Mouse (Mus musculus): ENCODE results near the gene Mmp13. TPM values are rescaled to one million over a fixed set of nuclear protein-coding genes. Genes with fewer than 3 reads are reported as not detected.
"Not testable (repeated sequence)": the region's sequence is repeated elsewhere in the genome, so short reads cannot be mapped to it uniquely, and the experiment has no call there.

Gene Mmp13
- total RNA-seq (2014; rRNA removed) (0.08 and 3.2 TPM in 2 replicates), polyA plus RNA-seq (2015; fragmentation: Nextera tagmentation; extraction: Ambion mirVana) (0.05 TPM in 1 of 2 replicates, not detected in the other)

DNA sequence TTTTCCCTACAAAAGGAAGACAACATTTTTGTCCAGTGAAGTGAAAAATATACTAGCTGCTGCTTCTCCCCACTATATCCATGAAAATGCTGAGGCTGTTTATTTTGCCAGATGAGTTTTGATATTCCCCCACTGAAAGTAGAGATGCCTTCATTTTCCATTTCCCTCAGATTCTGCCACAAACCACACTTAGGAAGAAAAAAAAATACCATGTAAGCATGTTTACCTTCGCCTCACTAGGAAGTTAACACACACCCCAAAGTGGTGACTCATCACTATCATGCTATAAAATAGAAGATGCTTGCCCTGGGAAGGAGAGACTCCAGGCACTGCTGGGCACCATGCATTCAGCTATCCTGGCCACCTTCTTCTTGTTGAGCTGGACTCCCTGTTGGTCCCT is at the start of gene Mmp13:
Gene Mmp13 (plus strand): TSS at position 301 of the 400 bp plus-strand sequence.
- Histone ChIP-seq H3K27me3 (ENCODE audit: insufficient read depth, low read length) (no peaks in the 10 kb centered on the region), H3K4me3 (ENCODE audit: low read depth, low read length) (no peak within 1 kb of the TSS), H3K27ac (ENCODE audit: low read depth, low read length) (no peak within 1 kb of the TSS), H3K4me2 (ENCODE audit: low read depth) (no peak within 1 kb of the TSS), H3K9ac (no peak within 1 kb of the TSS), H3K36me3 (ENCODE audit: insufficient read depth) (no peaks in the 10 kb centered on the region), H3K4me1 (ENCODE audit: insufficient read depth) (no peaks in the 10 kb centered on the region), H3K9me3 (ENCODE audit: low read length) (no peaks in the 10 kb centered on the region)
- no peak for TF ChIP-seq CTCF (IDR thresholded peaks at IDR 0.05; ENCODE audit: low read depth)
- no peak for DNase-seq
- no peak for ATAC-seq
- WGBS, result 80% methylated on average over 1 of the region's 1 CpGs

DNA sequence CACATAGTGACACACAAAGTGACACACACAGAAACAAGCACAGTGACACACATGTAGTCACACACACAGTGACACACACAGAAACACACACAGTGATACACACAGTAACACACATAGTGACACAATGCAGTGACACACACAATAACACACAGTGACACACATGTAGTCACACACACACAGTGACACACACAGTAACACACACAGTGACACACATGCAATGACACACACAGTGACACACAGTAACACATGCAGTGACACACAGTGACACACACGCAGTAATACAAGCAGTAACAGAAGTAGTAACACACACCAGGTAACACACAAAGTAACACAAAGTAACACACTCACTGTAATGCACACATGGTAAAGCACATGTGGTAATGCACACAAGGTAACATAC is 33.7 kb upstream of the Mmp13 start:
- H3K36me3 ChIP-seq (ENCODE audit: insufficient read depth), result no peaks in the 10 kb centered on the region
- no peak overlapping the region for H3K9ac ChIP-seq
- no peaks in the 10 kb centered on the region for H3K27me3 ChIP-seq (ENCODE audit: insufficient read depth, low read length)
- H3K4me2 ChIP-seq (ENCODE audit: low read depth), result no peak overlapping the region
- DNase-seq (no peak), ATAC-seq (no peak)
- no peaks in the 10 kb centered on the region for H3K9me3 ChIP-seq (ENCODE audit: low read length)
- H3K4me3 ChIP-seq (ENCODE audit: low read depth, low read length), result no peak overlapping the region
- H3K4me1 ChIP-seq (ENCODE audit: insufficient read depth), result no peaks in the 10 kb centered on the region
- TF ChIP-seq CTCF (IDR thresholded peaks at IDR 0.05; ENCODE audit: low read depth), result no peak
- WGBS, result 100% methylated on average over 1 of the region's 1 CpGs
- no peak overlapping the region for H3K27ac ChIP-seq (ENCODE audit: low read depth, low read length)

- Histone ChIP-seq H3K9me3 (ENCODE audit: low read length) (no peaks in the 10 kb centered on the region), H3K36me3 (ENCODE audit: insufficient read depth) (no peaks in the 10 kb centered on the region), H3K4me3 (ENCODE audit: low read depth, low read length) (no peak overlapping the region), H3K27ac (ENCODE audit: low read depth, low read length) (no peak overlapping the region), H3K27me3 (ENCODE audit: insufficient read depth, low read length) (no peaks in the 10 kb centered on the region), H3K4me2 (ENCODE audit: low read depth) (no peak overlapping the region), H3K4me1 (ENCODE audit: insufficient read depth) (no peaks in the 10 kb centered on the region), H3K9ac (no peak overlapping the region)
- no peak for TF ChIP-seq CTCF (IDR thresholded peaks at IDR 0.05; ENCODE audit: low read depth)
- WGBS, result 85% methylated on average over 2 of the region's 2 CpGs
- ATAC-seq, result no peak
- DNase-seq, result no peak
Measured at GRCm38 (mm10) chr9:7239967-7240366, 32.3 kb upstream of the Mmp13 start.

DNA sequence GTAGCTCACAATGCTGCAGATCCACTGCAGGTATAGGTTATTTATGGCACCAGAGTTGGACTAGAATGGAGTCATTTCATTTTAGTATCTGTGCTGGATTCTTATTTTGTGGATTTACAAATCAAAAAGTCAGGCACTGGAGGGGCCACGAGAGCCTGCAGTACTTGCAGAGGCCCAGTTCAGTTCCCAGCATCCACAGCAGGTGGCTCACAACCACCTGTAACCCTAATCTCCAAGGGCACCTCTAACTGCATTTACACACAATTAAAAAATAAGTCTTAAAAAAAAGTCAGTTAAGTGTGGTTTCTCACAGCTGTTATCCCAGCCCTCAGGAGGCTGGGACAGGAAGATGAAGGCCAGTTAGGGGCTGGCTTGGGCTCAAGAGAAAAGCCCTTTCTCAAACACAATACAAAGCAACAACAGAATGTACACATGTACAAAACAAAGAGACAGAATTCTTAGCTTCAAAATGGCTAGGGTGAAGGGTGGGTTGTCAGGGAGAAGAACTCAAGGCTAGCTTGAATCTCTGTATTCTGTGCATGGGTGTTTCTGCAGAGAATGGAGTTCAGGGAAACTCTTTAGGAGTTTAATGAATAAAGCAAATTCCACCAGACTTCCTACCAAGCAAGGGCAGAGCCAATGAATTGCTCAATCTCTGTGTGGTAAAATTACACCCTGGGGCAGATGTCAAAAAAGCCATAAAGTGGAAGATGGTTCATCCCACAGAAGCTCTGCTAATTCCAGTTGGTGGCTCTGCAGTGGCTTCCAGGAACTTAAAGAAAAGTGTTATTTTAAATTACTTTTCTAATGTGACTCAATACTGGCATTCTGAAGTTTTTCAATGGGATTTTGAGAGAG is 19.3 kb upstream of the Mmp13 start:
- Histone ChIP-seq H3K27me3 (ENCODE audit: insufficient read depth, low read length) (no peaks in the 10 kb centered on the region), H3K27ac (ENCODE audit: low read depth, low read length) (no peak overlapping the region), H3K4me3 (ENCODE audit: low read depth, low read length) (no peak overlapping the region), H3K9me3 (ENCODE audit: low read length) (no peaks in the 10 kb centered on the region), H3K4me1 (ENCODE audit: insufficient read depth) (no peaks in the 10 kb centered on the region), H3K4me2 (ENCODE audit: low read depth) (no peak overlapping the region), H3K36me3 (ENCODE audit: insufficient read depth) (no peaks in the 10 kb centered on the region), H3K9ac (no peak overlapping the region)
- no peak for TF ChIP-seq CTCF (IDR thresholded peaks at IDR 0.05; ENCODE audit: low read depth)
- ATAC-seq (no peak), DNase-seq (no peak)
- 64% methylated on average over 1 of the region's 1 CpGs for WGBS

DNA sequence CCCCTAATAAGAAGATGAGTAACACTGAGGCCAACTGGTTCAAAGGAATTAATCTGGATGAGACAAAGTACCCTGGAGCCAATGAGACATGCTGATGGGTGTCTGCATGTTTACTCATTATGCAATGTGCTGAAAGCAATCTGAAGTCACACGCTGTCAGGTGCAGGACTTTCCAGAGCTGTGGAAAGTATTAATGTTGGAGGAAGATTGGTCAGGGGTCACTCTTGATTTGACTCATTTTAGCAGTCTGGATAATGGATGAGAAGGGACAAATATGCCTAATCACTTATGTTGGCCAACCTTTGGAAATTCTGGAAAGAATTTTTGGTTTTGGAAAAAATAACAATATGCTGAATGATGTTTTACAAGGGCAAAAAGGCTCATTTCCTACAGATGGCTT is 10.6 kb upstream of the Mmp13 start:
- H3K4me2 ChIP-seq (ENCODE audit: low read depth), result no peak overlapping the region
- no peak for TF ChIP-seq CTCF (IDR thresholded peaks at IDR 0.05; ENCODE audit: low read depth)
- no peak overlapping the region for H3K27ac ChIP-seq (ENCODE audit: low read depth, low read length)
- no peaks in the 10 kb centered on the region for H3K27me3 ChIP-seq (ENCODE audit: insufficient read depth, low read length)
- 89% methylated on average over 1 of the region's 1 CpGs for WGBS
- no peak overlapping the region for H3K4me3 ChIP-seq (ENCODE audit: low read depth, low read length)
- no peak for DNase-seq
- ATAC-seq, result no peak
- no peak overlapping the region for H3K9ac ChIP-seq
- H3K4me1 ChIP-seq (ENCODE audit: insufficient read depth), result no peaks in the 10 kb centered on the region
- no peaks in the 10 kb centered on the region for H3K9me3 ChIP-seq (ENCODE audit: low read length)
- H3K36me3 ChIP-seq (ENCODE audit: insufficient read depth), result no peaks in the 10 kb centered on the region

DNA sequence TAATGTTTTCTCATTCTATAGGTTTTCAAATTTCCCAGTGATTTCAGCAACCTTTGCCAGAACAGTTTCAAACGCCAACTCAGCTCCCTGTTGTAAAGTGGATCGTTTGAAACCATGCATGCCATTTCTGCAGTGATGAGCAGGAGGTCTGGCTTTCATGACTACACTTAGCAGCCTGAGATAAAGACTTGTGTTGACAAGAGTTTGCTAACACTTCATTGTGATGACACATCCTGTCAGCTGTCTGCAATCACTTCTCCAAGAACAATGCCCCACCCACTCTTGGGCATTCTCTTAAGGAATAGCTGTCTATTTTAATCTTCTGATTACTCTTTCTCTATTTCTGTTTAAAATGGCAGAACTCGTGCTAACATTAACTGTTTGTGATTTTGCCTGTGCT is 2.2 kb upstream of the Mmp13 start:
- Histone ChIP-seq H3K4me2 (ENCODE audit: low read depth) (no peak overlapping the region), H3K27ac (ENCODE audit: low read depth, low read length) (no peak overlapping the region), H3K9ac (no peak overlapping the region), H3K4me3 (ENCODE audit: low read depth, low read length) (no peak overlapping the region), H3K36me3 (ENCODE audit: insufficient read depth) (no peaks in the 10 kb centered on the region), H3K9me3 (ENCODE audit: low read length) (no peaks in the 10 kb centered on the region), H3K4me1 (ENCODE audit: insufficient read depth) (no peaks in the 10 kb centered on the region), H3K27me3 (ENCODE audit: insufficient read depth, low read length) (no peaks in the 10 kb centered on the region)
- ATAC-seq (peak; percentile 94), DNase-seq (peak; percentile 6)
- WGBS, result 46% methylated on average over 3 of the region's 3 CpGs
- no peak for TF ChIP-seq CTCF (IDR thresholded peaks at IDR 0.05; ENCODE audit: low read depth)

DNA sequence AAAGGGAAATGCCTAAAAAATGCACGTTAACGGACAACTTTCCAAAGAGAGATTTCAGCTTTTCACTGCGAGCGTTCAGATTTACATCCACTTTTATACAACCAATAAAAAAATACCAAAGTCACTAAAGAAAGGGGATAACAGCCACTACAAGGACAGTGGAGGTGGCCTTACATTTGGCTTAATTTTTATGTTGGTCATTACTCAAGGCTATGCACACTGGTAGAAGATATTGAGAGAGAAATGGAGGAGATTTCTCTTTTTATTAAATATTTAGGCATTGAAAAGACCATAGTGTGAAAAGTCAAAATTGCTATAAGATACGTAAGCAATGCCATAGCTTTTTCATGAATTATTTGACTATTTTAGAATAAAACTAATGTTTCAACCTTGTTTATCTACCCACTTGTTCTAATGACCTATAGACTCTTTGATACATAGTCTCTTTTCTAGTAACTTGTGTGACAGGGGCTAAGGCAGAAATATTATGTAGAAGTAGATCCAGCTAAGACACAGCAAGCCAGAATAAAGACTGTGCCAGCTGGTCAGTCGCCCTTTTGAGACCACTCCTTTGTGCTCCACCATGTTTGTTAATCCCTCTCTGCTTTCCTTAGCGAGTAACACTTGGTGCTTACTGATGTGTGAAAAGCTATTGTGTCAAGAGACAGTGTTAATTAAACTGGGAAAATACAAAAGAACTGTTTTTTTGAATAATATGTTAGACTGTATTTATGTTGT is 10.4 kb downstream of the Mmp13 start:
- no peak overlapping the region for H3K4me2 ChIP-seq (ENCODE audit: low read depth)
- H3K27me3 ChIP-seq (ENCODE audit: insufficient read depth, low read length), result no peaks in the 10 kb centered on the region
- H3K36me3 ChIP-seq (ENCODE audit: insufficient read depth), result no peaks in the 10 kb centered on the region
- H3K4me3 ChIP-seq (ENCODE audit: low read depth, low read length), result no peak overlapping the region
- H3K4me1 ChIP-seq (ENCODE audit: insufficient read depth), result no peaks in the 10 kb centered on the region
- H3K9ac ChIP-seq, result no peak overlapping the region
- H3K9me3 ChIP-seq (ENCODE audit: low read length), result no peaks in the 10 kb centered on the region
- WGBS, result 61% methylated on average over 7 of the region's 7 CpGs
- no peak for TF ChIP-seq CTCF (IDR thresholded peaks at IDR 0.05; ENCODE audit: low read depth)
- DNase-seq, result no peak
- no peak overlapping the region for H3K27ac ChIP-seq (ENCODE audit: low read depth, low read length)
- no peak for ATAC-seq

GRCm38 (mm10) chr9:7283303-7283684 is 11.0 kb downstream of the Mmp13 start:
- H3K4me3 ChIP-seq (ENCODE audit: low read depth, low read length); H3K4me1 ChIP-seq (ENCODE audit: insufficient read depth); H3K27me3 ChIP-seq (ENCODE audit: insufficient read depth, low read length); H3K36me3 ChIP-seq (ENCODE audit: insufficient read depth); H3K9me3 ChIP-seq (ENCODE audit: low read length); ATAC-seq; H3K9ac ChIP-seq; H3K4me2 ChIP-seq (ENCODE audit: low read depth); H3K27ac ChIP-seq (ENCODE audit: low read depth, low read length); DNase-seq: not testable (repeated sequence)
- WGBS, result 51% methylated on average over 2 of the region's 2 CpGs
